Mouse (Mus musculus) ES-E14 (cell line): ENCODE measurements around the gene Fras1. TPM values are rescaled to one million over a fixed set of nuclear protein-coding genes. Genes with fewer than 3 reads are reported as not detected.

Source experiments
- DNase-seq: peaks from one replicate; pipeline ENCODE4 v3.0.0-alpha.2; 2013; ENCODE audit warnings: low read depth, low spot score
- H3K27ac ChIP-seq: 2 replicates; pipeline ENCODE4 v1.5.1; 2012; ENCODE audit warnings: low read depth, mild to moderate bottlenecking, low read length, moderate library complexity, mixed read lengths; ENCODE audit not compliant: poor library complexity, insufficient read depth, severe bottlenecking
- H3K36me3 ChIP-seq: 2 replicates; pipeline ENCODE4 v1.6.1; 2012; ENCODE audit warnings: mild to moderate bottlenecking, low read length, moderate library complexity, mixed read lengths; ENCODE audit not compliant: control insufficient read depth, poor library complexity, insufficient read depth, severe bottlenecking
- H3K4me1 ChIP-seq, 2 experiments: fragments of 150-350 bp in 1 of 2; sonication (generic) in 1 of 2; 2 replicates each; pipeline ENCODE4 v1.6.1; 2012; ENCODE audit warnings: low read length in 2 of 2, mild to moderate bottlenecking in 1 of 2, mixed read lengths in 1 of 2; ENCODE audit not compliant: control insufficient read depth in 2 of 2, insufficient read depth in 2 of 2, poor library complexity in 1 of 2
- H3K4me3 ChIP-seq, 2 experiments: fragments of 150-350 bp in 1 of 2; sonication (generic) in 1 of 2; 2 replicates each; pipeline ENCODE4 v1.5.1; 2012; ENCODE audit warnings: low read length in 2 of 2, low read depth in 1 of 2, mild to moderate bottlenecking in 1 of 2, mixed read lengths in 1 of 2; ENCODE audit not compliant: insufficient read depth in 1 of 2, poor library complexity in 1 of 2, severe bottlenecking in 1 of 2
- H3K9ac ChIP-seq: 2 replicates; pipeline ENCODE4 v1.6.1; 2012; ENCODE audit warnings: low read depth, mild to moderate bottlenecking, low read length, mixed read lengths; ENCODE audit not compliant: poor library complexity, insufficient read depth, severe bottlenecking
- H3K9me3 ChIP-seq: fragments of 150-350 bp; sonication (generic); 2 replicates; pipeline ENCODE4 v1.6.1; 2012; ENCODE audit warnings: low read depth, mild to moderate bottlenecking, low read length; ENCODE audit not compliant: control insufficient read depth, insufficient read depth
- CHD2 ChIP-seq: IDR thresholded peaks from 2 replicates; pipeline ENCODE4 v1.6.1; 2014; ENCODE audit warnings: mild to moderate bottlenecking, low read depth, low read length, inconsistent platforms
- HCFC1 ChIP-seq: IDR thresholded peaks from 2 replicates; pipeline ENCODE4 v1.6.1; 2012; ENCODE audit warnings: low read length, inconsistent platforms, borderline replicate concordance; ENCODE audit not compliant: insufficient read depth
- MAFK ChIP-seq: IDR thresholded peaks from 2 replicates; pipeline ENCODE4 v1.6.1; 2014; ENCODE audit warnings: mild to moderate bottlenecking, low read depth, low read length, inconsistent platforms; ENCODE audit not compliant: insufficient read depth
- ZC3H11A ChIP-seq: IDR thresholded peaks from 2 replicates; pipeline ENCODE4 v1.6.1; 2012; ENCODE audit warnings: low read depth, mild to moderate bottlenecking, inconsistent platforms, low read length, borderline replicate concordance
- ZNF384 ChIP-seq: IDR thresholded peaks from 2 replicates; pipeline ENCODE4 v1.6.1; 2012; ENCODE audit warnings: low read depth, low read length, inconsistent platforms
- in situ Hi-C, 2 experiments: fragments of 600-800 bp; cut with MboI; formaldehyde crosslinking; loops; one replicate each; pipeline ENCODE4 v1.15.1; 2025; ENCODE audit warnings: low sequenced_read_pairs in 2 of 2, inconsistent platforms in 1 of 2; ENCODE audit not compliant: unreplicated experiment in 2 of 2
- total RNA-seq: library from RNA; depleted of rRNA; stranded (reverse); fragments of 300-350 nt; gene quantifications from 2 replicates; pipeline ENCODE4 v1.2.3, GENCODE M21; 2012

The Fras1 gene
- total RNA-seq, 1 experiment = 1.6 TPM

GRCm38 (mm10) chr5:96459605-96460004, 85.8 kb downstream of the Fras1 start:
- in situ Hi-C loops = no loop called here
- Histone ChIP-seq H3K27ac (no peak overlapping the region), H3K4me1 (no peaks in the 10 kb centered on the region), H3K9me3 (no peaks in the 10 kb centered on the region), H3K36me3 (no peaks in the 10 kb centered on the region), H3K4me3 (no peak overlapping the region), H3K9ac (no peak overlapping the region)
- no peak for TF ChIP-seq ZNF384
- DNase-seq = no peak

DNA sequence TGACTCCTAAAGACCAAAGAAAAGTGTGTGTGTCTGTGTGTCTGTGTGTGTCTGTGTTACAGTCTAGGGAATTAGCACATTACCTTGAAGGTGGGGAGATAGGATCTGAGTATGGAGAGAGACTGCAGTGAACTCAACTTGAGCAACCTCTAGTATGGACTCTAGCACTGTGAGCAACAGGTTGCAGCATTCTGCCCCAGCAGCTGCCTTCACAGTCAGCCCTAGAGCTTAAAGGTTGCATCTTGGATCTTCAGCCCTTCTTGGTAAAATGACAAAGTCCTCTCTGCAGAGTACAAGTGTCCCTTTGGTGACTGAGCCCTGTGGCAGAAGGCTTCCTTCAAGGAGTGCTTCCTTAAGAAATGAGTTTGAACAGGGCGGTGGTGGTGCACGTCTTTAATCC, 88.4 kb downstream of the Fras1 start:
- no peaks in the 10 kb centered on the region for H3K9me3 ChIP-seq
- no peak overlapping the region for H3K9ac ChIP-seq
- no peaks in the 10 kb centered on the region for H3K4me1 ChIP-seq
- no peak overlapping the region for H3K27ac ChIP-seq
- H3K4me3 ChIP-seq = no peak overlapping the region
- in situ Hi-C loops = no loop called here
- DNase-seq = no peak
- H3K36me3 ChIP-seq = no peaks in the 10 kb centered on the region
- TF ChIP-seq MAFK (no peak), HCFC1 (no peak), CHD2 (no peak), ZNF384 (no peak), ZC3H11A (no peak)

GRCm38 (mm10) chr5:96466461-96466860, 92.7 kb downstream of the Fras1 start:
- Histone ChIP-seq H3K36me3 (no peaks in the 10 kb centered on the region), H3K4me1 (no peaks in the 10 kb centered on the region), H3K9me3 (no peaks in the 10 kb centered on the region), H3K4me3 (no peak overlapping the region), H3K9ac (no peak overlapping the region), H3K27ac (no peak overlapping the region)
- no peak for DNase-seq
- no peak for TF ChIP-seq HCFC1
- no peak for TF ChIP-seq CHD2
- no peak for TF ChIP-seq MAFK
- no peak for TF ChIP-seq ZNF384
- TF ChIP-seq ZC3H11A = no peak
- in situ Hi-C loops = no loop called here

GRCm38 (mm10) chr5:96471995-96472394, 98.2 kb downstream of the Fras1 start:
- Histone ChIP-seq H3K36me3 (no peaks in the 10 kb centered on the region), H3K9me3 (no peaks in the 10 kb centered on the region), H3K9ac (no peak overlapping the region), H3K4me3 (no peak overlapping the region), H3K27ac (no peak overlapping the region), H3K4me1 (peaks cover 2 to 9% of the 10 kb centered on the region in 2 experiments; a peak in 1 of 4 replicates)
- DNase-seq = no peak
- in situ Hi-C loops = no loop called here
- TF ChIP-seq ZNF384 (no peak), CHD2 (no peak), ZC3H11A (no peak), MAFK (no peak), HCFC1 (no peak)

DNA sequence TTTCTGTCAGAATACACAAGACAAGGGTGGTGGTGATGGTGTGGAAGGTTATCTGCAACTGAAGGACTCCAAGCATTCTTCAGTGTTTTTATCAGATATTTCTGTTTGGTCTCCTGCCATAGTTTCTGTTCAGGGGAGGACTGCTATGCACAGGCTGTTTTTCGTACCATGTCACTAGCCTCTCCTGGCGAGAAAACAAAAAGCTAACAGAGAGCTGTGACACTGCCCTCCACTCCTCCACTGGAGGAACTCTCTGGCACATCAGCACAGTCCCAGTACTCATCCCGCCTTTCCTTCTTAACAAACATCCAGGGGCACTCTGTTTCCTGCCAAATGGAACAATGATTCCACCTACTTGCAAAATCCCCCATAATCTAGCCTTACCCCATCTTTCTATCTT, 101.7 kb downstream of the Fras1 start:
- Histone ChIP-seq H3K36me3 (no peaks in the 10 kb centered on the region), H3K9ac (no peak overlapping the region), H3K4me3 (no peak overlapping the region), H3K27ac (no peak overlapping the region), H3K4me1 (peaks cover 2 to 9% of the 10 kb centered on the region in 2 experiments; a peak in 1 of 4 replicates), H3K9me3 (no peaks in the 10 kb centered on the region)
- in situ Hi-C loops = no loop called here
- no peak for DNase-seq
- no peak for TF ChIP-seq ZNF384
- no peak for TF ChIP-seq CHD2
- no peak for TF ChIP-seq HCFC1
- TF ChIP-seq MAFK = no peak
- TF ChIP-seq ZC3H11A = no peak
